Mouse (Mus musculus) embryo, embryonic 10 days (tissue): ENCODE measurements around the gene Cacnb2.

ENCODE experiments used
- DNase-seq: peaks from one replicate; pipeline ENCODE4 v3.0.0-alpha.2; 2015; ENCODE audit warnings: low spot score

Gene Cacnb2

GRCm38 (mm10) chr2:14988451-14988850 lies 385.6 kb downstream of the Cacnb2 start:
- DNase-seq: no peak

DNA sequence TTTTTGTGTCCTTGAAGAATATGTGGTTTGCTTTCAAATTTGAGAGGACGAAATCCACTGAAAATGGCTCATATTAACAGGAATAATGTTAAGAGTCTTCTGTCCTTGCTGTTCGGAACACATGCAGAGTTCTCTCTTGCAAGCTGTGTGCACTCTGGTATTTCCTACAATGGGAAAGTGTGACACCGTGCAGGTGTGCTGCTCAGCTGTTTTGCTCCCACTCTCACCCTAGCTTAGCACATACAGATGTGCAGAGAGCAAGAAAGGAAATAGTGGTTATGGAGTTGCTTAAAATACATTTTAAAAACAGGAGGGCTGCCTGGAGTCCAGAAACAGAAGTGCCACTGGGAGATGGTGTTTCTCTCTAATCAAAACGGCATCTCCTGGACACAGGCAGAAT lies 386.5 kb downstream of the Cacnb2 start:
- DNase-seq: no peak

DNA sequence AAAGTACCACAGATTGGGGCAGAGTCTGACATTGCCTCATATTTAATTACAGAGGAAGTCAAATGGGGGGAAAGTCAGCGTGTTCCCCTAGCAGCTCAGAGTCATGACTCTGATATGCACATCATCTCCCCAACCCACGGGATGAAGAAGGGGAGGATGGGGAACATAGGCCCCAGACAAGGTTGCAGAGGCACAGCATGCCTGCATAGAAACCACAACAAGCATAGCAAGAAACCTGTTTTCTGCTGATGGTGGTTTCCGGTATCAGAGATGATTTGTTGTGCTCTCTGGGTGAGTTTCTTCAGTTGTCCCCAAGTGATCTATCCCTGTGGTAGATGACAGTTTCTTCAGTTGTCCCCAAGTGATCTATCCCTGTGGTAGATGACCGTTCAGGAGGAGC lies 389.6 kb downstream of the Cacnb2 start:
- no peak for DNase-seq

DNA sequence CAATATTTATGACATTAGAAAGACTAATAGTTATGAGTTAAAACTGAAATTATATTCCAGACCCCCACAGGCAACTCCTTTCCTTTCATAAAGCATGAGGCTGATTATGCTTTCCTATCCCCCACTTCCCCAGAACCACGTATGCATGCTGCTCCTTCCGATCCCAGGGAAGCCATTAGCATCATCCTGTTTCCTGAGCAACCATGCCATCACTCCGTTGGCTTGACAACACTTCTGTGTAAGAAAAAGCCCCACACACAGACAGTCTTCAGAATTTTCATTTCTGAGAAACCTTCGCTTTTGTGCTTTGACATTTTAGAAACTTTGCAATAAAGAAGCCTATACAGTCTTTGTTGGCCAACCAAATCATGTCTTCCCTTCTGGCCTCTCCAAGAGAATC lies 393.1 kb downstream of the Cacnb2 start:
- DNase-seq: no peak

DNA sequence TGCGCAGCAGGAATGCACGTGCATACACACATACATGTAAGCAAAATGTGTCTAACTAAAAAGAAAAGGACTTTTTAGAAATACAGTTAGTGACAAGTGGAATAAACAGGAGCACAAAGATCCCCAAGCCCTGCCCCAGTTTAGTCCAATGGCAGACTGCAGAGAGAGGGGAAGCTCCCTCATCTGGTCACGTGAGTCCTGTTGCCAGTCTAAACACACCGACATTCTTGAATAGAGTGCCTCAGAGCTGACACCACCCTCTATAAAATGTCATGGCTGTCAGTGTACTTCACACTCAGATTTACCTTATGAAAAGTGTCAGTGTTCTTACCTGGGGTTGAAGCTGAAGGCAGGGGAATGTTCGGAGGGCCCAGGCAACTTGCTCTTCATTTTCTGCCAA lies 394.9 kb downstream of the Cacnb2 start:
- no peak for DNase-seq

DNA sequence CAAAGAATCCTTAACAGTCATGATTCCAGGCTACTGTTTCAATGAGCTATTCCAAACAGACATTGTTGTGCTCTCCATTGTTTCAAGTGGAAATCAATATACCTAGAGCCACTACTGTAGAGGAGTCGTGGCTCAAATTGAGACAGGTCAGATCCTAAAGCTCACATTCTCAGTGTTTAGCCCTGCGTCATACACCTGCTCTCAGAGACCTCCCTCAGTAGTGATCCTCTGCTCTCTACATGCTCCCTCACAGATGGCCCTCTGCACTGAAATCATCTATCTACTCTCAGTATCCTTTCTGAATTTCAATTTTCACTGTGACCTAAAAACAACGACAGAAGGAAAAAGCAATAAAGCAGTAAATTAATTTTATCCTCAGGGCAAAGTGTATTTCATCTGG lies 404.6 kb downstream of the Cacnb2 start:
- no peak for DNase-seq

DNA sequence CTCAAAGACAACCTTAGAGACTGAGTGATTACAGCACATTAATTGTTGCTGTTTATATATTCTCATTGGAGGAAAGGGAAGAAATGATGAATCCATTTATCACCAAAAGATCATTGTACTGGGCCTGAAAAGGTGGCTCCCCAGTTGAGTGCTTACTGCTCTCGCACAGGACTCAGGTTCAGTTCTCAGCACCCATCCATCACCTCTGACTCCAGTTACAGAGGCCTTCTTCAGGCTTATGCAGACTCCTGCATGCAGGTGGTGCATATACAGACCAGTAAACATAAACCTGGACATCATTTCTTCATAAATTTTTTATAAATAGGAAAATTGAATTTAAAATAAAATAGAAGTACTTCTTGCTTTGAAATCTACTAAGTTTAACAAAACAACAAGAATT lies 405.2 kb downstream of the Cacnb2 start:
- DNase-seq: no peak

DNA sequence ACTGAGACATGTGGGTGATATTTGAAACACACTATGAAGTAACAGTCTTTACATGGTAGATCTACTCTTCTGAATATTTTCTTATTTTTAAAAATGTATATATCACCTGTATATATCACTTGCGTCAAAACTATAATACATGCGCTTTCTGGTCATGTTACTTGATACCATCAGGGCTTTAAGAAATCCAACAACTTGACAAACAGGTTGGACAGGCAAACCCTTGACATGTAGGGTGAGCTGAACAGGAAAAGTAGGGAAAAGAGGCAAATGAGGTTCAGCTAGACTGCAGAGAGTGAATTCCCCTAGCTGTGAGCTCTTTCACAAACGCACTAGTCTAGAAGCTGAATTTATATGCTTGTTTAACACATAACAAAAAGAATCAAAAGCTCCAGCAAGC lies 423.9 kb downstream of the Cacnb2 start:
- no peak for DNase-seq

DNA sequence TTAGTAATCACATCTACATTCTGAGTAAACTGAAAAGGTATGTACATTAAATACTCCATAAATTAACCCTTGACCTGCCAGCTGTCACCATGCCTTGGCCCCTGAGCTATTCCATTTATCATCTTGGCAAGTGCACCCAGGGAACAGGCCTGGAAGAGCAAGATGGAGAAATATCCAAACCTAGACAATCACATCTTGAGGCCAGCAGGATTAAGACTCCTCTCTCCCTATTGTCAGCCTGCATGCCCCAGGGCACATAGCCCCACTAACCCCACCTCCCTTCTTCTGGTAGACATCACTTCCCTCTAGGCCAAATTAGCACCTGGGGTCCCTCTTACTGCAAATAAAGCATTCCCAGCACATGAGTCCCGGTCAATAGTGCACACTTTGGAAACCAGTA lies 424.9 kb downstream of the Cacnb2 start:
- DNase-seq: no peak
